Mouse (Mus musculus): ENCODE measurements around the gene Cyp4f17. TPM values are rescaled to one million over a fixed set of nuclear protein-coding genes. Genes with fewer than 3 reads are reported as not detected.
"Not testable (repeated sequence)": the region's sequence is repeated elsewhere in the genome, so short reads cannot be mapped to it uniquely, and the experiment has no call there.

Cyp4f17 gene
- polyA plus RNA-seq, 2 experiments, result 7.7 to 16.5 TPM

- DNase-seq (ENCODE audit: low spot score) (no peak), ATAC-seq (ENCODE audit: low FRiP score, low read depth) (no peak)
- peak overlapping the region; percentile 48 for H3K4me3 ChIP-seq (replicated peaks; ENCODE audit: low read length)
- H3K4me1 ChIP-seq (ENCODE audit: control insufficient read depth, insufficient read depth, low read length), result no peaks in the 10 kb centered on the region
- H3K36me3 ChIP-seq (ENCODE audit: control insufficient read depth, insufficient read depth, low read length), result no peaks in the 10 kb centered on the region
- H3K27ac ChIP-seq (replicated peaks; ENCODE audit: low read depth, low read length), result no peak overlapping the region
- peak overlapping the region; percentile 62 for H3K4me2 ChIP-seq (replicated peaks; ENCODE audit: low read depth, low read length, severe bottlenecking)
- H3K9ac ChIP-seq (ENCODE audit: low read depth, low read length, severe bottlenecking), result peak overlapping the region; percentile 55
- H3K27me3 ChIP-seq (ENCODE audit: control insufficient read depth, insufficient read depth, low read length), result no peaks in the 10 kb centered on the region
- 66% methylated on average over 5 of the region's 5 CpGs for WGBS
- TF ChIP-seq POLR2A (IDR thresholded peaks at IDR 0.05; ENCODE audit: borderline replicate concordance, extremely low read depth, insufficient read depth, insufficient read length), result no peak
- H3K9me3 ChIP-seq (ENCODE audit: control insufficient read depth, low read length), result no peaks in the 10 kb centered on the region
Measured at GRCm38 (mm10) chr17:32536867-32537250, 31.0 kb downstream of the Cyp4f17 start.

GRCm38 (mm10) chr17:32544792-32545191 lies 38.9 kb downstream of the Cyp4f17 start:
- not testable (repeated sequence) for H3K9ac ChIP-seq (ENCODE audit: low read depth, low read length, severe bottlenecking); H3K27me3 ChIP-seq (ENCODE audit: control insufficient read depth, insufficient read depth, low read length); DNase-seq (ENCODE audit: low spot score); H3K9me3 ChIP-seq (ENCODE audit: control insufficient read depth, low read length); H3K36me3 ChIP-seq (ENCODE audit: control insufficient read depth, insufficient read depth, low read length); H3K4me3 ChIP-seq (replicated peaks; ENCODE audit: low read length); ATAC-seq (ENCODE audit: low FRiP score, low read depth); H3K4me1 ChIP-seq (ENCODE audit: control insufficient read depth, insufficient read depth, low read length); H3K4me2 ChIP-seq (replicated peaks; ENCODE audit: low read depth, low read length, severe bottlenecking); H3K27ac ChIP-seq (replicated peaks; ENCODE audit: low read depth, low read length)
- 93% methylated on average over 5 of the region's 5 CpGs for WGBS

- WGBS, result 79% methylated on average over 3 of the region's 3 CpGs
- not testable (repeated sequence) for H3K4me2 ChIP-seq (replicated peaks; ENCODE audit: low read depth, low read length, severe bottlenecking); ATAC-seq (ENCODE audit: low FRiP score, low read depth)
Measured at GRCm38 (mm10) chr17:32550377-32550776, 44.5 kb downstream of the Cyp4f17 start.

GRCm38 (mm10) chr17:32550900-32551770 lies 45.3 kb downstream of the Cyp4f17 start:
- Histone ChIP-seq H3K4me1 (ENCODE audit: control insufficient read depth, insufficient read depth, low read length) (no peaks in the 10 kb centered on the region), H3K27me3 (ENCODE audit: control insufficient read depth, insufficient read depth, low read length) (no peaks in the 10 kb centered on the region), H3K4me2 (replicated peaks; ENCODE audit: low read depth, low read length, severe bottlenecking) (peak overlapping the region; percentile 25; the same call in 1 of the 2 replicates), H3K9ac (ENCODE audit: low read depth, low read length, severe bottlenecking) (no peak overlapping the region), H3K4me3 (replicated peaks; ENCODE audit: low read length) (no peak overlapping the region), H3K9me3 (ENCODE audit: control insufficient read depth, low read length) (no peaks in the 10 kb centered on the region), H3K36me3 (ENCODE audit: control insufficient read depth, insufficient read depth, low read length) (no peaks in the 10 kb centered on the region), H3K27ac (replicated peaks; ENCODE audit: low read depth, low read length) (no peak overlapping the region)
- no peak for TF ChIP-seq POLR2A (IDR thresholded peaks at IDR 0.05; ENCODE audit: borderline replicate concordance, extremely low read depth, insufficient read depth, insufficient read length)
- peak; percentile 51 for DNase-seq (ENCODE audit: low spot score)
- 18% methylated on average over 20 of the region's 20 CpGs for WGBS
- no peak for ATAC-seq (ENCODE audit: low FRiP score, low read depth)

More at GRCm38 (mm10) chr17:32550377-32550776, 44.5 kb downstream of the Cyp4f17 start:
- not testable (repeated sequence) for DNase-seq (ENCODE audit: low spot score); H3K9me3 ChIP-seq (ENCODE audit: control insufficient read depth, low read length); H3K36me3 ChIP-seq (ENCODE audit: control insufficient read depth, insufficient read depth, low read length); H3K9ac ChIP-seq (ENCODE audit: low read depth, low read length, severe bottlenecking); H3K4me1 ChIP-seq (ENCODE audit: control insufficient read depth, insufficient read depth, low read length); H3K27ac ChIP-seq (replicated peaks; ENCODE audit: low read depth, low read length); H3K27me3 ChIP-seq (ENCODE audit: control insufficient read depth, insufficient read depth, low read length); H3K4me3 ChIP-seq (replicated peaks; ENCODE audit: low read length)

- not testable (repeated sequence) for H3K4me2 ChIP-seq (replicated peaks; ENCODE audit: low read depth, low read length, severe bottlenecking); ATAC-seq (ENCODE audit: low FRiP score, low read depth); DNase-seq (ENCODE audit: low spot score); H3K9ac ChIP-seq (ENCODE audit: low read depth, low read length, severe bottlenecking); H3K4me1 ChIP-seq (ENCODE audit: control insufficient read depth, insufficient read depth, low read length); H3K9me3 ChIP-seq (ENCODE audit: control insufficient read depth, low read length); H3K4me3 ChIP-seq (replicated peaks; ENCODE audit: low read length); H3K36me3 ChIP-seq (ENCODE audit: control insufficient read depth, insufficient read depth, low read length); H3K27ac ChIP-seq (replicated peaks; ENCODE audit: low read depth, low read length); H3K27me3 ChIP-seq (ENCODE audit: control insufficient read depth, insufficient read depth, low read length)
- 58% methylated on average over 1 of the region's 1 CpGs for WGBS
Measured at GRCm38 (mm10) chr17:32553016-32553415, 47.2 kb downstream of the Cyp4f17 start.

GRCm38 (mm10) chr17:32554368-32554767 lies 48.5 kb downstream of the Cyp4f17 start:
- H3K27me3 ChIP-seq (ENCODE audit: control insufficient read depth, insufficient read depth, low read length); H3K27ac ChIP-seq (replicated peaks; ENCODE audit: low read depth, low read length); H3K9ac ChIP-seq (ENCODE audit: low read depth, low read length, severe bottlenecking); H3K4me2 ChIP-seq (replicated peaks; ENCODE audit: low read depth, low read length, severe bottlenecking); H3K9me3 ChIP-seq (ENCODE audit: control insufficient read depth, low read length); H3K4me3 ChIP-seq (replicated peaks; ENCODE audit: low read length); ATAC-seq (ENCODE audit: low FRiP score, low read depth); H3K4me1 ChIP-seq (ENCODE audit: control insufficient read depth, insufficient read depth, low read length); DNase-seq (ENCODE audit: low spot score); H3K36me3 ChIP-seq (ENCODE audit: control insufficient read depth, insufficient read depth, low read length): not testable (repeated sequence)
- 75% methylated on average over 9 of the region's 9 CpGs for WGBS

GRCm38 (mm10) chr17:32563301-32563700 lies 57.5 kb downstream of the Cyp4f17 start:
- H3K4me2 ChIP-seq (replicated peaks; ENCODE audit: low read depth, low read length, severe bottlenecking); H3K4me1 ChIP-seq (ENCODE audit: control insufficient read depth, insufficient read depth, low read length); H3K9ac ChIP-seq (ENCODE audit: low read depth, low read length, severe bottlenecking); DNase-seq (ENCODE audit: low spot score); H3K27me3 ChIP-seq (ENCODE audit: control insufficient read depth, insufficient read depth, low read length); H3K27ac ChIP-seq (replicated peaks; ENCODE audit: low read depth, low read length); H3K9me3 ChIP-seq (ENCODE audit: control insufficient read depth, low read length); ATAC-seq (ENCODE audit: low FRiP score, low read depth); H3K4me3 ChIP-seq (replicated peaks; ENCODE audit: low read length); H3K36me3 ChIP-seq (ENCODE audit: control insufficient read depth, insufficient read depth, low read length): not testable (repeated sequence)
- WGBS, result 86% methylated on average over 2 of the region's 2 CpGs

GRCm38 (mm10) chr17:32573286-32573685 lies 67.4 kb downstream of the Cyp4f17 start:
- not testable (repeated sequence) for H3K27ac ChIP-seq (replicated peaks; ENCODE audit: low read depth, low read length); H3K27me3 ChIP-seq (ENCODE audit: control insufficient read depth, insufficient read depth, low read length); H3K4me2 ChIP-seq (replicated peaks; ENCODE audit: low read depth, low read length, severe bottlenecking); DNase-seq (ENCODE audit: low spot score); ATAC-seq (ENCODE audit: low FRiP score, low read depth); H3K4me3 ChIP-seq (replicated peaks; ENCODE audit: low read length); H3K4me1 ChIP-seq (ENCODE audit: control insufficient read depth, insufficient read depth, low read length); H3K9me3 ChIP-seq (ENCODE audit: control insufficient read depth, low read length); H3K9ac ChIP-seq (ENCODE audit: low read depth, low read length, severe bottlenecking); H3K36me3 ChIP-seq (ENCODE audit: control insufficient read depth, insufficient read depth, low read length)
- WGBS, result 84% methylated on average over 2 of the region's 2 CpGs
